Mouse (Mus musculus) forebrain, embryonic 14.5 days (tissue): Measurements from ENCODE around the gene Speer4f1. TPM values are rescaled to one million over a fixed set of nuclear protein-coding genes. Genes with fewer than 3 reads are reported as not detected.
A peak's percentile ranks its signal among the peaks of the same experiment; 100 is the strongest.

Source experiments
- ATAC-seq: fragments of 200-750 bp; cut with Nextera tagmentation; 2 replicates; pipeline ENCODE4 v1.8.0; 2017; ENCODE audit warnings: mild to moderate bottlenecking, moderate library complexity
- DNase-seq: peaks from one replicate; pipeline ENCODE4 v3.0.0-alpha.2; 2015; ENCODE audit warnings: low spot score
- H3K27ac ChIP-seq: fragments of 300-500 bp; sonication (generic); 2 replicates; pipeline ENCODE4 v1.5.1; 2014; ENCODE audit warnings: low read depth, mild to moderate bottlenecking, control low read depth, low read length, moderate library complexity
- H3K27me3 ChIP-seq: fragments of 300-500 bp; sonication (generic); replicated peaks from 2 replicates; pipeline ENCODE4 v1.6.1; 2014; ENCODE audit warnings: low read length, control low read depth, mixed read lengths; ENCODE audit not compliant: control insufficient read depth, insufficient read depth
- H3K36me3 ChIP-seq: fragments of 300-500 bp; sonication (generic); 2 replicates; pipeline ENCODE4 v1.6.1; 2014; ENCODE audit warnings: low read length, control low read depth; ENCODE audit not compliant: control insufficient read depth, insufficient read depth
- H3K4me1 ChIP-seq: fragments of 300-500 bp; sonication (generic); 2 replicates; pipeline ENCODE4 v1.6.1; 2014; ENCODE audit warnings: antibody characterized with exemption, low read length, control low read depth; ENCODE audit not compliant: control insufficient read depth, insufficient read depth
- H3K4me2 ChIP-seq: fragments of 300-500 bp; sonication (generic); 2 replicates; pipeline ENCODE4 v1.6.1; 2014; ENCODE audit warnings: mild to moderate bottlenecking, control low read depth, low read length
- H3K4me3 ChIP-seq: fragments of 300-500 bp; sonication (generic); 2 replicates; pipeline ENCODE4 v1.5.1; 2014; ENCODE audit warnings: low read depth, low read length, control low read depth
- H3K9ac ChIP-seq: fragments of 300-500 bp; sonication (generic); 2 replicates; pipeline ENCODE4 v1.6.1; 2014; ENCODE audit warnings: mild to moderate bottlenecking, low read length, control low read depth, moderate library complexity
- H3K9me3 ChIP-seq: fragments of 300-500 bp; sonication (generic); replicated peaks from 2 replicates; pipeline ENCODE4 v1.6.1; 2016; ENCODE audit warnings: low read length, control low read depth, mixed read lengths; ENCODE audit not compliant: control insufficient read depth
- WGBS: fragments of 180-500 bp; shearing (Covaris S2); extraction: QIAGEN DNeasy Blood & Tissue Kit; methylation state at CpG from one replicate; pipeline ENCODE4 v1.1.7; 2014; 5-methylcytosine and 5-hydroxymethylcytosine counted together
- polyA plus RNA-seq: library from polyadenylated mRNA; unstranded; fragments of >200 nt; fragmentation: Nextera tagmentation; extraction: Ambion mirVana; gene quantifications from 2 replicates; pipeline ENCODE4 v1.2.1, GENCODE M21; 2014

Speer4f1 gene
- polyA plus RNA-seq, 1 experiment from 2014 or later: not detected

DNA sequence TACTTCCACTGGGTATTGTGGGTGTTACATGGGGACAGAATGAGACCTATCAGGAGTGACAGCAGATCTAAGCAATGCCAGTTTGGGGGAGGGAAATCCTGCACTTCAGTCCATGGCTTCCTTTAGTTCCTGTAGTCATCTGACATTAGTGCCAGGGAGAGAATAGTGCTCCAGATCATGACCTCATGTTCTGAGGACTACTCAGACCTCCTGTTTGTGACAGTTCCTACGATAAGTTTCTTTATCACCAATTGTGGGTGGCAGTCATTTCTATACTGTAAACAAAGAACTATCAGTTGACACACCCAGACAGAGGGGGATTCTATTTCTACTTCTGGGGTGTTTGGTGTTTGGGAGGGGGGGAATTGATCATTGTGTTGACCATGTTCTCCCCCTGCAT, 578 bp downstream of the Speer4f1 start:
- H3K27me3 ChIP-seq: no peaks in the 10 kb centered on the region
- 89% methylated on average over 1 of the region's 1 CpGs for WGBS
- no peak overlapping the region for H3K4me2 ChIP-seq
- no peak overlapping the region for H3K4me3 ChIP-seq
- ATAC-seq: no peak
- H3K36me3 ChIP-seq: no peaks in the 10 kb centered on the region
- no peaks in the 10 kb centered on the region for H3K9me3 ChIP-seq
- no peak for DNase-seq
- no peak overlapping the region for H3K9ac ChIP-seq
- H3K4me1 ChIP-seq: no peaks in the 10 kb centered on the region
- no peak overlapping the region for H3K27ac ChIP-seq

DNA sequence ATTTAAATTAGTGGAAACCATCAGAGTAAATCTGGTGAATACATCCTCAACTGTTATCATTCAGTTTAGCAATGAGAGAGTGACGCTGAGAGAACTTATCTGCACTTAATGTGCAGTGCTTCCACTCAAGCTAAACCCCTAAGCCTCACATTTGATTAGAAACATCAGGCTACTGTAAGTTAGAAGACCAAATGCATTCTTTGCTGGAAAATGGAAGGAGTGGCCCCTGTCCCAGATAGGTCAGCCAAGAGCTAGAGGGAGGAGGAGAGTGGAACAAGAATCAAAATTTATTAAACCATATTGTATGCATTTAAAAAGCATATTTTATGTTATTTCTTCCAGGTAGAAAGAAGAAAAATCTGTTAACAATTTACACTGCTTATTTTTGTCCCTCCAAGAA, 14.0 kb downstream of the Speer4f1 start:
- Histone ChIP-seq H3K4me3 (no peak overlapping the region), H3K27ac (no peak overlapping the region), H3K9me3 (no peaks in the 10 kb centered on the region), H3K9ac (no peak overlapping the region), H3K4me2 (no peak overlapping the region), H3K36me3 (no peaks in the 10 kb centered on the region), H3K27me3 (no peaks in the 10 kb centered on the region), H3K4me1 (no peaks in the 10 kb centered on the region)
- no peak for ATAC-seq
- 87% methylated on average over 1 of the region's 1 CpGs for WGBS
- DNase-seq: no peak

DNA sequence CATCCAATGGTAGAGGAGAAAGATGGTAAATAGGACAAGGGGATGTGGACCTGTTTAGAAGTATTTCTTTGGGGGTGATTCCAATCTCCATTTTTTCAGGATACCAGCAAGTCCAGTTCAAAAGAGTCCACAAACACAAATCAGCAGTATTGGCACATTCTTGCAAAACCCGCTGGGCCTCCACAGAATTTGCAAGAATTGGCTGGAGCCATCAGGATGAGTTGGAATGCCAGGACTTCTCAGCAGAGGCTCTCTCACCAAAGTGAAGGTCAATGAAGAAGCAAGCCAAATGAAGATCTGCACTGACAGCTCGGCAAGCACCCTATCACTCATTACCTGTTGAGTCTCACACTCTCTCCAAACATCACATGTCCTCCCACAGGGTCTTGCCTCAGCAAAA, 19.7 kb downstream of the Speer4f1 start:
- no peaks in the 10 kb centered on the region for H3K36me3 ChIP-seq
- H3K4me3 ChIP-seq: no peak overlapping the region
- H3K4me1 ChIP-seq: no peaks in the 10 kb centered on the region
- no peak overlapping the region for H3K9ac ChIP-seq
- no peak overlapping the region for H3K27ac ChIP-seq
- DNase-seq (no peak), ATAC-seq (no peak)
- no peak overlapping the region for H3K4me2 ChIP-seq
- WGBS: 96% methylated on average over 2 of the region's 2 CpGs
- H3K27me3 ChIP-seq: no peaks in the 10 kb centered on the region
- H3K9me3 ChIP-seq: no peaks in the 10 kb centered on the region

DNA sequence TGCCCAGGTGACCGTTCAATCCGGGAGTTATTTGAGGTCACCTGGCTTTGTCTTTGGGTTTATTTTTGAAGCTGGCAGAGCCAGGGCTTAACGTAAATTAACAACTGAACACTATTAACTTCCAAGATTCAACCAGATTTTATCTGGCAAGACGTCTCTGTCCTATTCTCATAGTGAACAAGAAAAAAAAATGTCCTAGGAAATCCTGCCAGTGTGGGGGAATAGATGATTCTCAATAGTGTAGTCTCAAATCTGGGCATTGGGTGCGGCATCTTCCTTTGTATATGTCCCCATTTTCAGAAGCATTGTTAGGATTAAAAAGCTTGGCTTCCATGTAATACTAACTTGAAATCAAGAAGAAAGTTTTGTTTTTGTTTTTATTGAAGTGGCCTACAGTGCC, 20.8 kb downstream of the Speer4f1 start:
- Histone ChIP-seq H3K4me3 (no peak overlapping the region), H3K4me1 (0 out of 2 replicates have a peak, but pooled peaks cover 2% of the 10 kb centered on the region), H3K36me3 (no peaks in the 10 kb centered on the region), H3K27ac (no peak overlapping the region), H3K9ac (no peak overlapping the region), H3K4me2 (no peak overlapping the region), H3K9me3 (no peaks in the 10 kb centered on the region), H3K27me3 (no peaks in the 10 kb centered on the region)
- no peak for ATAC-seq
- 88% methylated on average over 5 of the region's 5 CpGs for WGBS
- no peak for DNase-seq

DNA sequence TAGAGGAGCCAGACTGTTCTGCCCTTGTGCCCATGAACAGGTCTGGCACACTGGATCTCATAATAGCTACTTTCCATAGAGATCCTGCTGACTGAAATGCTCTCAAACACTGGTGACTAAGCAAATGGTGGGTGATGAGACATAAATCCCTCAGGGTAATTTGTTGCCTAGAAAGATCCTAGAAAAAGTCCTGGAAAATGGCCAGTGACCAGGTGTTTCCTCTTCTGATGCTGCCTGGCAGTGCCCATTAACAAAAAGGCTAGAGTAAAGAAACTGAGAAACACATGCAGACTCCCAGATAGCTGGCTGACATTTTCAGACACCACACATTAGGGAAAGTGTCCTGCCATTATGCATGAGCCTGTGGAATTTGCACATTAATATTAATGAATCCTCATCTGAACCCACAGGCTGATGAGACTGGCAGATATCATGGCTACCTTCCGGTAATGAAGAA, 24.0 kb downstream of the Speer4f1 start:
- Histone ChIP-seq H3K9ac (no peak overlapping the region), H3K4me3 (no peak overlapping the region), H3K4me1 (0 out of 2 replicates have a peak, but pooled peaks cover 2% of the 10 kb centered on the region), H3K4me2 (no peak overlapping the region), H3K9me3 (no peaks in the 10 kb centered on the region), H3K27ac (no peak overlapping the region), H3K36me3 (no peaks in the 10 kb centered on the region), H3K27me3 (no peaks in the 10 kb centered on the region)
- DNase-seq: peak; percentile 87
- ATAC-seq: peak; percentile 81
- WGBS: 51% methylated on average over 1 of the region's 1 CpGs

DNA sequence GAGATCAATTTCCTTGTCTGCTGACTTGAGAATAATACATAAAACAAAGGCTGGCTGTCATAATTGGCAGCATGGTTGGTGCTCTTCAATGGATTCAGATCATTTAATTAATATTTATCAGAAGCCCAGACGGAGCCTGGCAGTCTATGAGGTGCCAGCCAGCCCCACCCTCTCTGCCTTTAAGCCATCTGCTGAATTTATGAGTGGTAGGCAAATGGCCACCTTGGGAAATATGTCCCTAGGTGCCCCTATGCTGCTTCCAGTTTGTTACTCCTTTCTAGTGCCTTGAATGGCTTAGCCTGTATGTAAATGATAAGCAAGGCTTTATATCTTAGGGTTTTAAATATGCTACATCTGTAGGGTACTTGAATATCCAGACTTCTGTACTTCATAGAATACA, 25.0 kb downstream of the Speer4f1 start:
- 24% methylated on average over 1 of the region's 1 CpGs for WGBS
- H3K4me3 ChIP-seq: no peak overlapping the region
- H3K9ac ChIP-seq: no peak overlapping the region
- no peaks in the 10 kb centered on the region for H3K27me3 ChIP-seq
- H3K4me1 ChIP-seq: 0 out of 2 replicates have a peak, but pooled peaks cover 2% of the 10 kb centered on the region
- ATAC-seq (peak; percentile 80), DNase-seq (peak; percentile 69)
- H3K36me3 ChIP-seq: no peaks in the 10 kb centered on the region
- H3K27ac ChIP-seq: no peak overlapping the region
- H3K9me3 ChIP-seq: no peaks in the 10 kb centered on the region
- no peak overlapping the region for H3K4me2 ChIP-seq

DNA sequence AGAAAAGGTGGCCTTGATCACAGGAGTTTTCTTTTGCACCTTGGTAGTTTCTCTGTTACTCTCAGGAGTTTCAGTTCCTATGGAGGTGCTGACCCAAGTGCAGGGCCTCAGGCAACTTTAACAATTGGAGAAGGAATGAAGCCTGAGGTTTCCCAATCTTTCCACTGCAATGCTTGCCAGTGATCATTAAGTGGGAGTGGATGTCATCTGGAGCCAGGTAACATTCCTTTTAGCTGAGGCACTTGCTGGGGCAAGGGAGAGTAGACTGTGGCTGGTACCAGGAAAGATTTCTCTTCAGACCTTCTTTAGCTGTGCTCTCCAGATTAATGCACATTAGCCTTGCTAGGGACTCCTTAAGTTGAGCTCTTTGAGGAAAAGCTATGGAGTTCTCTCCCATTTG, 29.6 kb downstream of the Speer4f1 start:
- Histone ChIP-seq H3K4me2 (no peak overlapping the region), H3K27ac (no peak overlapping the region), H3K9me3 (no peaks in the 10 kb centered on the region), H3K4me1 (0 out of 2 replicates have a peak, but pooled peaks cover 2% of the 10 kb centered on the region), H3K4me3 (no peak overlapping the region), H3K9ac (no peak overlapping the region), H3K27me3 (no peaks in the 10 kb centered on the region), H3K36me3 (no peaks in the 10 kb centered on the region)
- ATAC-seq (no peak), DNase-seq (no peak)

DNA sequence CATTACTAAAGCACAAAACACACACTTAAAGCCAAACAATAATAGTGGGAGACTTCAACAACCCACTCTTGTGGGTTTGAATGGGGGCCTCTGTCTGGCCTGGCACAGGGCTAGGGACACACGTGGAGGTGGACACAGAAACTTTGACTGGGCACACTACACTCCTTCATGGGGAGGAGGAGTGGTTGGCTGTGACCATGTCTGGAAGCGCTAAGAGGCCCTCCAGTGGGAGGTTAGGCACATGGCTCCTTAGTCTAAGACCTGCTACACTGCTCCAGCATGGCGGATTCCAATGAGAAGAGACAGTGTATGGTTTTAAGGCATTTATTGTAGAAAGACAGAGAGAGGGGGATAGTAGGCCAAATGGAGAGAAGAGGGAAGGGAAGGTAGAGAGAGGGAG, 32.1 kb downstream of the Speer4f1 start:
- Histone ChIP-seq H3K4me2 (no peak overlapping the region), H3K27ac (no peak overlapping the region), H3K9me3 (no peaks in the 10 kb centered on the region), H3K27me3 (no peaks in the 10 kb centered on the region), H3K4me3 (no peak overlapping the region), H3K36me3 (no peaks in the 10 kb centered on the region), H3K9ac (no peak overlapping the region), H3K4me1 (no peaks in the 10 kb centered on the region)
- ATAC-seq: no peak
- DNase-seq: no peak
- WGBS: 66% methylated on average over 3 of the region's 3 CpGs
